23 mouse cellular contexts compared by ENCODE assay signal in genomic region chr10:117414726-117415125, GRCm38 (mm10).
"Had no signal": no experiment of that assay in that cellular context is flagged by ENCODE, and none has a peak within 500 bp of the region (broad histone marks: within the 10 kb centered on the region; RNA-seq: fewer than 3 reads in every experiment).

No protein-coding gene starts in this region.

- H3K9me3 ChIP-seq: heart, embryonic 13.5 days; heart, embryonic 15.5 days; hindbrain, embryonic 13.5 days; hindbrain, embryonic 15.5 days; intestine, embryonic 15.5 days; limb, embryonic 13.5 days; limb, embryonic 15.5 days; liver, embryonic 13.5 days had no signal

- H3K4me2 ChIP-seq: heart, embryonic 11.5 days; heart, embryonic 13.5 days; heart, embryonic 15.5 days; hindbrain, embryonic 13.5 days; hindbrain, embryonic 15.5 days; intestine, embryonic 15.5 days; limb, embryonic 13.5 days; limb, embryonic 15.5 days; liver, embryonic 13.5 days had no signal

- ATAC-seq: inflammation-experienced regulatory T-cells, adult 6 months; intestine, embryonic 15.5 days; intestine, postnatal 0 days had no signal

- H3K27me3 ChIP-seq: heart, embryonic 15.5 days; hindbrain, embryonic 13.5 days; hindbrain, embryonic 15.5 days; intestine, embryonic 15.5 days; liver, embryonic 13.5 days had no signal

- H3K36me3 ChIP-seq: heart, embryonic 13.5 days; heart, embryonic 15.5 days; hindbrain, embryonic 13.5 days; hindbrain, embryonic 15.5 days; intestine, embryonic 15.5 days; limb, embryonic 13.5 days; limb, embryonic 15.5 days; liver, embryonic 13.5 days had no signal

- H3K27ac ChIP-seq: heart, embryonic 13.5 days; heart, embryonic 15.5 days; hindbrain, embryonic 13.5 days; hindbrain, embryonic 15.5 days; intestine, embryonic 15.5 days; layer of hippocampus, adult 2 months; limb, embryonic 13.5 days; limb, embryonic 15.5 days; liver, embryonic 13.5 days had no signal

- DNase-seq: gastrocnemius, postnatal 14 days; gastrocnemius, postnatal 36 days; heart, adult 18-20 months; heart, postnatal 14 days; heart, postnatal 36 days; kidney, adult 18-20 months; kidney, adult 8-10 months; kidney, postnatal 10 days; kidney, postnatal 25 days; kidney, postnatal 4 days; left cerebral cortex, postnatal 4 days; liver, embryonic 13.5 days had no signal

- H3K4me3 ChIP-seq: heart, embryonic 13.5 days; heart, embryonic 15.5 days; hindbrain, embryonic 13.5 days; hindbrain, embryonic 15.5 days; intestine, embryonic 15.5 days; layer of hippocampus, adult 2 months; limb, embryonic 13.5 days; limb, embryonic 15.5 days; liver, embryonic 13.5 days had no signal

- H3K9ac ChIP-seq: heart, embryonic 13.5 days; heart, embryonic 15.5 days; hindbrain, embryonic 13.5 days; hindbrain, embryonic 15.5 days; intestine, embryonic 15.5 days; limb, embryonic 13.5 days; limb, embryonic 15.5 days; liver, embryonic 13.5 days had no signal
